Comparison of ENCODE assay signal across 9 mouse cellular contexts in genomic region chr10:87057500-87058250, GRCm38 (mm10). TPM values are rescaled to one million over a fixed set of nuclear protein-coding genes. Genes with fewer than 3 reads are reported as not detected.
DNase-seq lines count a peak whose midpoint lies in the region; ATAC-seq and TF ChIP-seq lines count a peak whose summit lies in the region.
"Had no signal": no experiment of that assay in that cellular context is flagged by ENCODE, and none has a peak within 500 bp of the region (broad histone marks: within the 10 kb centered on the region; RNA-seq: fewer than 3 reads in every experiment).

Gene 1700113H08Rik (plus strand): TSS chr10:87058045.

- H3K27me3 ChIP-seq in hindbrain, embryonic 12.5 days = peaks cover 7% of the 10 kb centered on the region; the same call in 1 of the 2 replicates
- H3K27me3 ChIP-seq in liver, adult 2 months (ENCODE audit: control insufficient read depth, insufficient read depth, low read length) = peaks cover 4% of the 10 kb centered on the region; the same call in 1 of the 2 replicates

- peak within 1 kb of the TSS; percentile 67 for H3K4me2 ChIP-seq in hindbrain, embryonic 12.5 days (replicated peaks)

- peaks cover 12% of the 10 kb centered on the region for H3K4me1 ChIP-seq in hindbrain, embryonic 12.5 days
- H3K4me1 ChIP-seq in liver, adult 2 months (ENCODE audit: control insufficient read depth, insufficient read depth, low read length) = no peaks in the 10 kb centered on the region
- peaks cover 10% of the 10 kb centered on the region for H3K4me1 ChIP-seq in olfactory bulb, adult 2 months (ENCODE audit: control insufficient read depth, insufficient read depth, low read length)

- 2% methylated on average over 15 of the region's 15 CpGs for WGBS in hindbrain, embryonic 12.5 days
- 21% methylated on average over 15 of the region's 15 CpGs for WGBS in liver, adult 2 months
- 18% methylated on average over 15 of the region's 15 CpGs for WGBS in olfactory bulb, adult 2 months

- peak; percentile 70 for TF ChIP-seq CTCF in liver, adult 2 months (IDR thresholded peaks at IDR 0.05; ENCODE audit: low read depth, low read length)
- no peak for TF ChIP-seq CTCF in olfactory bulb, adult 2 months (IDR thresholded peaks at IDR 0.05; ENCODE audit: insufficient read depth, low read depth, low read length)

- H3K79me2 ChIP-seq in liver, adult 2 months (ENCODE audit: control insufficient read depth, insufficient read depth, low read length) = no peaks in the 10 kb centered on the region

- peak; percentile 9 for DNase-seq in cerebellum, adult 11 months
- DNase-seq in cerebellum, adult 9-11 months = no peak
- DNase-seq in thymus, postnatal 14 days = peak; percentile 23
- no peak for DNase-seq in thymus, postnatal 0 days (ENCODE audit: low spot score)
- peak; percentile 49 for DNase-seq in liver, adult 2 months (ENCODE audit: extremely low read depth, low read depth, low spot score)
- DNase-seq in spleen, postnatal 4 days (ENCODE audit: low spot score in 2 of 2) = no peak

- no peak for TF ChIP-seq POLR2A in liver, adult 2 months (IDR thresholded peaks at IDR 0.05; ENCODE audit: extremely low read depth, insufficient read depth, low read length)
- no peak for TF ChIP-seq POLR2A in olfactory bulb, adult 2 months (IDR thresholded peaks at IDR 0.05; ENCODE audit: insufficient read depth, low read depth, low read length)

- peak within 1 kb of the TSS; percentile 85 for H3K27ac ChIP-seq in hindbrain, embryonic 12.5 days
- H3K27ac ChIP-seq in liver, adult 2 months (replicated peaks; ENCODE audit: insufficient read depth, low read depth, low read length) = no peak within 1 kb of the TSS
- H3K27ac ChIP-seq in olfactory bulb, adult 2 months (ENCODE audit: insufficient read depth, low read depth, low read length) = no peak within 1 kb of the TSS

- peak within 1 kb of the TSS; percentile 54 for H3K9ac ChIP-seq in hindbrain, embryonic 12.5 days
- H3K9ac ChIP-seq in liver, adult 2 months (ENCODE audit: low read depth, low read length) = no peak within 1 kb of the TSS

- H3K4me3 ChIP-seq in hindbrain, embryonic 12.5 days = peak within 1 kb of the TSS; percentile 42
- no peak within 1 kb of the TSS for H3K4me3 ChIP-seq in liver, adult 2 months (ENCODE audit: insufficient read depth, low read depth, low read length)
- peak within 1 kb of the TSS; percentile 55 for H3K4me3 ChIP-seq in olfactory bulb, adult 2 months (ENCODE audit: insufficient read depth, low read depth, low read length)

- H3K9me3 ChIP-seq in hindbrain, embryonic 12.5 days (replicated peaks) = no peaks in the 10 kb centered on the region

- no peaks in the 10 kb centered on the region for H3K36me3 ChIP-seq in hindbrain, embryonic 12.5 days
- no peaks in the 10 kb centered on the region for H3K36me3 ChIP-seq in liver, adult 2 months (ENCODE audit: control insufficient read depth, insufficient read depth, low read length)

- ATAC-seq in hindbrain, embryonic 12.5 days (ENCODE audit: low FRiP score) = peak; percentile 71

RNA-seq across cellular contexts. Expression of gene 1700113H08Rik, which starts in this region (rescaled TPM):
- polyA plus RNA-seq in thymus, postnatal 0 days (2015; fragmentation: Nextera tagmentation; extraction: Ambion mirVana) = not detected in 2 replicates
- polyA plus RNA-seq in hindbrain, embryonic 12.5 days (2016; fragmentation: Nextera tagmentation; extraction: Ambion mirVana) = 0.25 and 0.30 TPM in 2 replicates
- not detected in 2 replicates for total RNA-seq in liver, adult 2 months (2014; rRNA removed)
- not detected in 2 replicates for polyA plus RNA-seq in liver, adult 2 months (2012; rRNA removed)
- polyA plus RNA-seq in olfactory bulb, adult 2 months (2012; ENCODE audit: insufficient read depth, insufficient read length, low replicate concordance, missing spikeins) = not detected in 2 replicates
- total RNA-seq: neutrophil, adult 5-6 weeks had no signal

Comparison
In these comparisons a context has a peak if more than half of its experiments do, and no peak if none do; other contexts are left out.
1. DNase-seq: peak in cerebellum, adult 11 months (single experiment) and thymus, postnatal 14 days (single experiment); none in cerebellum, adult 9-11 months (single experiment), thymus, postnatal 0 days (single experiment) and spleen, postnatal 4 days (0 of 2).
2. Peak in ATAC-seq, H3K4me3 ChIP-seq, H3K27ac ChIP-seq, H3K9ac ChIP-seq and H3K4me2 ChIP-seq in hindbrain, embryonic 12.5 days; RNA of the gene not detected or under 1 TPM.
3. Peak in DNase-seq in liver, adult 2 months; RNA of the gene not detected or under 1 TPM.